Mouse (Mus musculus) thymus, postnatal 25 days (tissue): ENCODE measurements around the gene Nup35.

Experiments used
- DNase-seq: peaks from one replicate; pipeline ENCODE4 v3.0.0; 2022

The Nup35 gene

DNA sequence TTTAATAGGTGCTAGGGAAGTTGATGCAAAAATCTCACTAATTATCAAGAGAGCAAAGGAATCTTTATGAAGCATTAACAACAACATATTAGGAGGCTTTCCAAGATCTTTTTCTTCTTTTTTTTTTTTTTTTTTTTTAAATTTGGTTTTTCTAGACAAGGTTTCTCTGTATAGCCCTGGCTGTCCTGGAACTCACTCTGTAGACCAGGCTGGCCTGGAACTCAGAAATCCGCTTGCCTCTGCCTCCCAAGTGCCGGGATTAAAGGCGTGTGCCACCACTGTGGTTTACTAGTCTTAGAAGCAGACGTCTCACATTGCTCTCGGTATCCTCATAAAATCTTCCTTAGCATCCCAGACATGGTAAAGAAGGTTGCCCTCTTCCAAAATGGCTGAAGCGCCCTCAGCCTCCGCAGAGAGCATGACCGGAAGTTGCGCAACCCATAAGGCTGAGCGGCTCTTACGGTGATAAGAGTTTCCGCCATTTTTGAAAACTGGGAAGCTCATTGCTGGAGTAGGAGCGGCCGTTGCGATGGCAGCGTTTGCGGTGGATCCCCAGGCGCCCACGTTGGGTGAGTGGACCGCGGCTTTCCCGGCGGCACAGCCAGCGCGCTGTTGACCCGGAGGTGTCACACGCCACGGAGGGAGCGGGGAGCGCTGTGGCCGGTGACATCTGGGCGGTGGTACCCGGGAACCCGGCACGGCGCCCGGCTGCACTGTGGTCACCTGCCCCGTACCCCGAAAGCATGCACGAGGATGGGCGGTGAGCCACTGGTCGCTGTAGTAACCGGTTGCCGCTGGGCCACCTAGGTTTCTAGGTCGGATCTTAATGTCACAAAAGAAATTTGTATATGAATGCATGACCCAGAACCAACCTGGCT is 21.6 kb downstream of the Nup35 start:
- DNase-seq = peak; percentile 87

DNA sequence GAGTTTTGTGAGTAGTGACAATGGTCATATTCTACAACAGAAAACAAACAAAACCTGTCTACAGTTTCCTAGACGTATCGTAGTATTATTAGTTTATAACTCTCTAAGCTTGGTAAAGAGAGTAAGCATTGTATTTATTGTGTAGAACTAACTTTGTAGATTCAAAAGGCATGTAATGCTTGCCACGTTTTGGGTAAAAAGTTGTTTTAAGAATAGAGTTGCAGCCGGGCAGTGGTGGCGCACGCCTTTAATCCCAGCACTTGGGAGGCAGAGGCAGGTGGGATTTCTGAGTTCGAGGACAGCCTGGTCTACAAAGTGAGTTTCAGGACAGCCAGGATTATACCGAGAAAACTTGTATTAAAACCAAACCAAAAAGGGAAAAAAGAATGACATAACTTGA is 22.4 kb downstream of the Nup35 start:
- DNase-seq = no peak

DNA sequence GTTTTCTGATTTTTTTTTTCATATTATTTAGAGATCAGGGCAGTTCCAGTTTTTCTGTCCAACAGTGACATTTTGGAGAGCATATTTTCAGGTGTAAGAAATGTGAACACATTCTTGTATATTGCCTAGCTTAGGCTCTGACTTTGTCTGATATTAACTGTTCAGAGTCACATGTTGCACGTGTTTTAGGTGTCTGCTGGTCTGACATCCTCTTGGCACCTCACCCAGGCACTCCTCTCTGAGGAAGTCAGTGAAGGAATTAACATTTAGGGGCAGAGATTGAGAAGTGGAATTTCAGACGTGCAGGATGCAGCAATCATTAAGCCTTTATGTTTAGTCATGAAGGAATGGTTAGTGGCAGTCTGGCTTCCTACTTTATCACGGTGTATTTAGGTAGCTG is 22.8 kb downstream of the Nup35 start:
- DNase-seq = no peak

DNA sequence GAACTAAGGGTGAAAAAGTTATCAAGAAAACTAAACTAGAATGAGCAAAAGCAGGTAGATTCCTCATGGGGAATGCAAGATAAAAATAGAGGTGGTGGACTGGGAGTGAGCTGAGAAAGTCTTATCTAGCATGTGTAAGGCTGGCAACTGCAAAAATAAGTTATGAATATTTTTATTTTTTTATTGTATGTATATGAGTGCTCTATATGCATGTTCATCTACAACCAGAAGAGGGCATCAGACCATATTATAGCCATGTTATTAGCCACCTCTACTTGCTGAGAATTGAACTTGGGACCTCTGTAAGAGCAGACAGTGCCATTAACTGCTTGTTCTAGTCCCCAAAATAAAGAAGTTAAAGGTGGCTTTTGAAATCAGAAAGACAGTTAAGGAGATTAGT is 44.4 kb downstream of the Nup35 start:
- DNase-seq = no peak

DNA sequence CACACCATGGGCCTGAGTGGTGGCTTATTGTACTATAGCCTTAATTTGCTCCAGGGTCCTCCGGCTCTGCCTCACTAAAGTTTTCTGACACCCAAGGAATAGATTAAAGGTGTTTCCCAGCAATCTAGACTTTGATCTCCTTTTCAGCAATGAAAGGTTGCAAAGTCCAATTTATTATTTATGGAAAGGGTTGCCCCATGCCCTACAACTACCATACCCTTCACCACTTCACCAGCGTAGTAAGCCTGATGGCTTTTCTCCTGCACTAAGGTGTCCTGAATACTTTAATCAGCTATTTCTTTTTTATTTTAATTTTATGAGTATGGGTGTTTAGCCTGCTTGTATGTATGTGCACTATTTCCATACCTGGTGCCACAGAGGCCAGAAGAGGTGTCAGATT is 45.6 kb downstream of the Nup35 start:
- no peak for DNase-seq

DNA sequence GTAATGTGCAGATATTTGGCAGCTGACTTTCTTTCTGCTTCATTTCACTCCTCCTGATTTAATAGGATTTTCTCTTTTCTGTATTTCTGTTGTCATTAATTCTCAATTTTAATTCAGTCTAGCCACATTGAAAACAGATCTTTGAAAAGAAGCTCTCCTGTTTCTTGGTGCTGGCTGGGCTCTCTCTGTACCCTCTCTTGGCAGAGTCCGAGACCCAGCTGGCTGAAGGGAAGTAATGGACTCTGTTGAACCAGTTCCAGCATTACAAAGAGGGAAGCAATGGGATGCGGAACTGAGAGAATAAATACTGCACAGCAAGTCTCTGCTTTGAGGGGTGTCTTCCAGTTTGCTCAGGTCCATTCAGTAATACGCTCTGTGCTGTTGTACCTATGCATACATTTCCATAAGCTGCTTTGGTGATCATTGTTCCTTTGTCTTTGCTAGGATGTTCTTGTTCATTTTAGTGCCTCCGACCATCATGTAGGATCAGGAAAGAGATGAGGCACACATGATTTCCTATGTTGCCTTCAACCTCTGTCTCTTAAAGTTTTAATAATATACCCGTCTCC is 50.4 kb downstream of the Nup35 start:
- DNase-seq = no peak

DNA sequence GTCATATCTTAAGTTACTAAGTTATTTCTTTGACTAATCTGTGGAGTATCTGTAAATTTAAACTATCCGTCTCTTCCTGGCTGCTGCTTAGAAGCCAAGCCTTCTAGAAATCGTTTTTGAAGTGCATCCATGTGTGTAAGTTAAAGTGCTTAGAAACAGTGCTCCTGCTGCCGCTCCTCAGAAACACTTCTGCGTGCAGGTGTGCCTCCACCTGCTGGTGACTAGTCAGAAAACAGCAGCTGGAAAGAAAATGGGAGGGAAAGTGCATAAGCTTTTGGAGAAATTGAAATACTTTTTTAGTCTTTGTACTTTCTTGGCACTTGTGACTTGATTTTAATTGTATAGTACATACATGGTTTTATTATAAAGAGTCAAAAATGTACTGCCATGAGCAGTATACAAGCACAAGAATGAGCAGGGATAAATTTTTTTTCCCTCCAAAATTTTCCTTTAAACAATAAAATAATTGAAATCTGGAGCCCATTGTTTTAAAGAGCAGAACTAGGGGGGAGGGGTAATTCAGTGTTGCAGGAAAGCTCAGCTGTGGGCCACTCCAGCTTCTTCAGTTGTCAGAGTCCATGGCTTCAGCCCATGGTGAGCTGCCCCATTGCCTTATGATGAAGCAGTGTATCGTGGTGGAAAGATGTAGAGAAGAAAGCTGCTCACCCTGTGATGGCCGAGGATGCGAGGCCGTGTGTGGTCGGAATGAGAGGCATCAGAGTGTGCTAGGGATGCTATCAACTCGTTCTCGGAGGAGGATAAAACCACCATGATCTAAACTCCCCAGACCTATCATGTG is 53.0 kb downstream of the Nup35 start:
- DNase-seq = peak; percentile 18

DNA sequence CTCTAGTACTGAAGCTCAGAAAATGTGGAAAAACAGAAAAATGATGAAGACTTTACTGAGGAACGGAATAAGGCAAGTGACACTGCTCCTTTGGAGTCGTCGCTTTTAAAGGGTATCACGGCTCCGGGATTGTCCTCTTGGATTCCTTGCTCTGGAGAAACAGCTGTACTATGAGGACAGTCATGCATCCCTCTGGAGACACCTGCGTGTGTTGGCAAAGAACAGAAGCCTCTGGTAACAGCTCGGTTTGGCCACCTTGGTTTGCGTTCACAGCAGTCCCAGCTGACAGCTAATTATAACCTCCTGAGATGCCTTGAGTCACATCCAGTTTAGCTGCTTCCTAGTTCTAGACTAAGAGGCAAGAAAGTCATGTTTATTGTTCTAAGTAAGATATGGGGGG is 61.8 kb downstream of the Nup35 start:
- no peak for DNase-seq

DNA sequence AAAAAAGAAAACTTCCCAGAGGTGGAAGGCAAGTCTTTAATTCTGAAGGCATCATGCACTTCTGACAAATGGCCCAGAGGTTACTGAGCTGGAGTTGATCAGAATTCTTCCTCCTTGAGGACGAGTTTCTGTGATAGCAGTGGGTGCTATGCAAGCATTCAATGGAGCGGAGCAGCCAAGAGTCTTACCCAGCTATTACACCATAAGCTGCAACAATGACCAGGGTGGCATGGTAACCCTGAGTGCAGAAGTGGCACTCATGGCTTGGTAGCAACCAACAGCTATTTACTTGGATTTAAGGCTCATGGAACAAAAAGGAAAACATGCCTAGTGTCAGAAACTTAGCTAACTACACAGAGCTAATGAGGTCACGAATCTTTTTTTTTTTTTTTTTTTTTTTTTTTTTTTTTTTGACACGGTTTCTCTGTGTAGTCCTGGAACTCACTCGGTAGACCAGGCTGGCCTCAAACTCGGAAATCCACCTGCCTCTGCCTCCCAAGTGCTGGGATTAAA is 66.7 kb downstream of the Nup35 start:
- no peak for DNase-seq

DNA sequence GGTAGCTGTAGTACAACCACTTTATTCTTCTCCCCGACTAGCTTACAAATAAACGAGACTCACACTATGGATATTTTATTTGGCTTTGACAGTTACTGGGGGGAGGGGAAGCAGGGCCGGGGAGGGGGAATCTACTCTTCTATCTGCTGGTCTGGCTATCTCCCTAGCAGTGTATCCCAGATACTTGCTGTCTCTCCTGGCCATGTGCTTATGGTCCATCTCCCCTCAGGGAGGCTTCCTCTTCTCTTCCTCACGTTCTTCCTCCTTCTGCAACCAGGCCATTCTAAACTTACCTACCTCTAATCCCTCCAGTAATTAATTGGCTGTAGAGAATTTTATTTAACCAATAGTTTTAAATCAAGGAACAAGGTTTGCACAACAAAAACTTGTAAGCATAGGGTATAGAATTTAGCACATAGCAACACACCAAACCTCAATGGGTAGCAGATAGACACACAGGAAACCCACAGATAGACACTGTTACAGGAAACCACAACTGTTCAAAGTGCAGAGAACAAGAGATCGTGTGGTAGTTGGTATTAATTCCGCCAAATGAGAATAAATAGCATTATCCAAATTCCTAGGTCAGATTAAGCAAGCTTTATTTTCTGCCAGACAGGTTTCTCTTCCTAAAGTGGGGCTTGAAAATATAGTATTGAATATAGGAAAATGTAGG is 67.5 kb downstream of the Nup35 start:
- no peak for DNase-seq

DNA sequence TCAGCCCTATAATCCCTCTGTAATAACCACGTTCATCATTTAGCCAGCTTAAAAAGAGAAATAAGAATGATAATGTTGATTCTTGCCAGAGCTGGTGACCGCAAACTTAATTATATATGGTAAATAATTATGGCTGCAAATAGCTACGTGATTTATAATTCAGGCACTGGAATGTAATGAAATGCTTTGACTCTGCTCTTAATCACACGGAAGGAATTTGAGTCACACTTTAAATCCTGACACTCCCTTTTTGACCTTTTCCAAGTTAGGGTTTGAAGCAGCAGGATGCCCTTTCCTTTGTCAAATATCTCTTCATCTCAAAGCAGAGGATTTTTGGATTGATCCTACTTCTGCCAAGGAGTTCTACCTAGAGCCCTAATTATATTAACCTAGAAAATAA is 71.2 kb downstream of the Nup35 start:
- no peak for DNase-seq

DNA sequence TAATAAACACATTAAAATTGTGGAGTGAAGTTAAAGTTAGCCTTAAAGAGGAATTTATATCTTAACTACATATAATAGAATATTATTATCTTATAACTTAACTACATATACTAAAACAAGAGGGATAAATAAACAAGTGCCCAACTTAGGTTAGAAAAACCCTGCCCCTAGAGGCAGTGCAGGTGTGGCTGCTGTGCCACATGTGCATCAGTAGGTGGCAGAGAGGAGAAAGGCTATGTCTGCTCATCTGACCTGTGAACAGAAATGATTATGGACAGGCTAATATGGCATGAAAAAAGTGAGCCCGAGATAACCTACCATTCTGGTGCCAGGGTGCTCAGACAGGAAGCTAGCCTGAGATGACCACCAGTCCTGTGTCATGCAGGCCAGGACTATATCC is 90.4 kb downstream of the Nup35 start:
- no peak for DNase-seq
